Mouse (Mus musculus) stomach, postnatal 0 days (tissue): ENCODE results near the gene Pcgf2.

Source experiments
- CTCF ChIP-seq: IDR thresholded peaks from 2 replicates; pipeline ENCODE4 v1.5.1; 2016; ENCODE audit warnings: antibody characterized with exemption, low read depth, mild to moderate bottlenecking, moderate library complexity
- EP300 ChIP-seq: optimal IDR thresholded peaks from 2 replicates; pipeline ENCODE3; 2016; ENCODE audit warnings: antibody characterized with exemption

DNA sequence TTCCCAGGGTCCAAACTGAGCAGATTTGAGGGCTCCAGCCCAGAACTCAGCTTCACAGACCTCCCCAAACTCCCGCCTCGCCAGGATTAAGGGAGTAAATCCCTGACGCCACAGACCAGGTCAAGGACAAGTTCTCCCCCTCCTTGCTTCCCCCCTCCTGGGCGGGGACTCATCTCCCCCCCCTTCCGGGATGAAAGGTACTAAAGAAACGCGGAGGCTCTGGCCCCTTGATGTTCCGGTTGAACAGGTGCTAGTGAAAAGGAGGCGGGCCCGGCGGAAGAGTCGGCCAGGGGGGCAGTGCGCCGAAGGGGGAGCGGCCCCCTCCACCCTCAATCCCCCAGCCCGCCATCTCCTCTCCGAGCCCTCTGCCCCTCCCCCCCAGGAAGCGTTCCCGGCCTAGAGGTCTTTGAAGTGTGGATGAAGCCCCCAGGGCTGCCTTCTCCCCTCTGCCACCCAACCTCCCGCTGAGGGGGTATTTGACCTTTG lies 38.6 kb downstream of the Pcgf2 start:
- TF ChIP-seq CTCF (no peak), EP300 (no peak)
